Mouse (Mus musculus): Measurements from ENCODE around the gene Carmil1. TPM values are rescaled to one million over a fixed set of nuclear protein-coding genes. Genes with fewer than 3 reads are reported as not detected.

Gene Carmil1
- polyA plus RNA-seq, 1 experiment from 2014 or later, result 21.8 TPM

DNA sequence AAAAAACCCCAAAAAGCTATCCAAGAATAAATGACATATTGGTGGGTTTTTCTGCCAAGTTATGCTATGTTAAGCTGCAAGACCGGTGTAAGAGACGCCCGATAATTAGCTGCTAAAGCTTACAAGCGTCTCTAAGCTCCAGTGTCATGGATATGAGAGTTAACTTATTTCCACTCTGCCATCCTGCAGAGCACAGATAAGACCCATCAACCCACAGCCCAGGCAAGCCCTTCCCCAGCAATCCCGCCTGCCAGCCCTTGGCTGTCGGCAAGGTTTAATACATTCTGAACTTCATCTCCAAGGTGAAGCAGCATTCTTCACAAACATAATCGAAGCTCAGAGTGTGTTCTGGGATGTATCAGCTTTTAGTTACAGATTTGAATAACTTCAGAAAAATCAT is 240.4 kb downstream of the Carmil1 start:
- 57% methylated on average over 7 of the region's 7 CpGs for WGBS
- H3K4me2 ChIP-seq (replicated peaks), result no peak overlapping the region
- no peaks in the 10 kb centered on the region; the same call in 1 of the 2 replicates for H3K27me3 ChIP-seq
- H3K9me3 ChIP-seq, result no peaks in the 10 kb centered on the region
- H3K27ac ChIP-seq, result no peak overlapping the region
- H3K36me3 ChIP-seq, result peaks cover 8% of the 10 kb centered on the region; the same call in 1 of the 2 replicates
- no peak overlapping the region for H3K4me3 ChIP-seq (replicated peaks)
- peak; percentile 63; the same call in 1 of the 2 replicates for ATAC-seq
- no peak overlapping the region for H3K9ac ChIP-seq (replicated peaks)
- H3K4me1 ChIP-seq (replicated peaks), result peaks cover 5% of the 10 kb centered on the region; the same call in 1 of the 2 replicates

DNA sequence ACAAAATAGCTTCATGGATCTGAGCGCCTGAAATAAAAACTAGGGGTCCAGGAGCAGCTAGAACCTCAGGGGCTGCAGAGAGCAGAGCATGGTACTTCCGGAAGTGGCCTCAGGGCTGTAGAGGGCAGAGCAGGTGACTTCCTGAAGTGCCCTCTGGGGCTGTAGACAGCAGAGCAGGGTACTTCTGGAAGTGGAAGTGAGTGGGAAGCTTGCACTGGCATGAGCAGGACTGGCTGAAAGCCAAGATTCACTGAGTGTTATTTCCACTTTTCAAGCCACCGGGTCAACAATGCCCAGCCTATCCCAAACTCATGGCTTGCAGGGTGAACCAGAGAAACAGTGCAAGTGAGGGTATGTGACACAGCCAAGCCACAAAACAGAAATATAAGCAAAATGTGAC is 243.1 kb downstream of the Carmil1 start:
- Histone ChIP-seq H3K4me1 (replicated peaks) (no peaks in the 10 kb centered on the region), H3K9ac (replicated peaks) (no peak overlapping the region), H3K27me3 (no peaks in the 10 kb centered on the region; the same call in 1 of the 2 replicates), H3K36me3 (0 out of 2 replicates have a peak, but pooled peaks cover 5% of the 10 kb centered on the region), H3K4me2 (replicated peaks) (no peak overlapping the region), H3K4me3 (replicated peaks) (no peak overlapping the region), H3K27ac (no peak overlapping the region), H3K9me3 (no peaks in the 10 kb centered on the region)
- no peak for ATAC-seq
- 93% methylated on average over 3 of the region's 3 CpGs for WGBS

DNA sequence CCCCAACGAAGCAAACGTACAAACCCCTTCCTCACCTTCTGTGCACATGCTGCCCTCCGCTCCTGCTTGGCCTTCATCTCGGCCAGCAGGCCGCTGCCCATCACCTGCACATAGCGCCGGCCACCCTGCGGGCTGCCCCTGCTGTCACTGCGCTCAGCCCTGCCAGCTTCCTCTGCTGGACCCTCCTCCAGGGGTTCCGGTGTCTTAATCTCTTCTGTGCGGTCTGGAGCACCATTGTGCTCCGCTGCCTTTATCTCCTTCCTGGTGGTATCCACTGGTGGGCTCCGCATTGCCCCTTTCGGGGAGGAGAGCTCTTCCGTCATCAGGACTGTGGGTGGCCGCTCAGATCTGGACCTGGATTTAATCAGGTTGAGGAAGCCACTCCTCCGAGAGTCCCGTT is 244.4 kb downstream of the Carmil1 start:
- H3K4me2 ChIP-seq (replicated peaks), result no peak overlapping the region
- H3K4me1 ChIP-seq (replicated peaks), result no peaks in the 10 kb centered on the region
- H3K27me3 ChIP-seq, result no peaks in the 10 kb centered on the region; the same call in 1 of the 2 replicates
- H3K9ac ChIP-seq (replicated peaks), result no peak overlapping the region
- H3K9me3 ChIP-seq, result no peaks in the 10 kb centered on the region
- H3K4me3 ChIP-seq (replicated peaks), result no peak overlapping the region
- no peak for ATAC-seq
- 0 out of 2 replicates have a peak, but pooled peaks cover 4% of the 10 kb centered on the region for H3K36me3 ChIP-seq
- H3K27ac ChIP-seq, result no peak overlapping the region
- 63% methylated on average over 18 of the region's 18 CpGs for WGBS

GRCm38 (mm10) chr13:24027191-24028170 is 253.1 kb downstream of the Carmil1 start:
- Histone ChIP-seq H3K4me3 (replicated peaks) (no peak overlapping the region), H3K27ac (no peak overlapping the region), H3K9me3 (no peaks in the 10 kb centered on the region), H3K9ac (replicated peaks) (no peak overlapping the region), H3K36me3 (no peaks in the 10 kb centered on the region), H3K4me1 (replicated peaks) (no peaks in the 10 kb centered on the region), H3K27me3 (no peaks in the 10 kb centered on the region), H3K4me2 (replicated peaks) (no peak overlapping the region)
- ATAC-seq, result no peak; the same call in 1 of the 2 replicates
- WGBS, result 68% methylated on average over 5 of the region's 5 CpGs

DNA sequence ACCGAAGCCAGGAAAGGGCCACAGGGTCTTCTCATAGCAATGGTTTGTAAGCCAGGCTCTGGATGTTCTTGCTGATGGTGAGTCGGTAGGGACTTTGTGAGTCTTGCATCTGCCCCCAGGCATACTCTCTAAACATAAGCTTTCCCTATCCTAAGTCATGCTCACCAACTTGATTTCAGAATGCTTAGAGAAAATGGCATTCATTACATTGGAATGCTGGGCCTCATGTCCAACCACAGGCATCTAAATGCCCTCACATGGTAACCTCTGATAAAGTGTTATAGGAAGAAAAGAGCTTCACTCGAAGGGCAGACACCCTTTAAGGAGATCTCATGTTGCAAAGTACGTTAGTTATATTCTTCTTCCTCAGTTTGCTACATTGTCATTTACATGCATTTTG is 262.1 kb downstream of the Carmil1 start:
- no peaks in the 10 kb centered on the region for H3K9me3 ChIP-seq
- H3K27ac ChIP-seq, result no peak overlapping the region
- H3K27me3 ChIP-seq, result no peaks in the 10 kb centered on the region
- H3K36me3 ChIP-seq, result no peaks in the 10 kb centered on the region
- ATAC-seq, result no peak
- H3K4me2 ChIP-seq (replicated peaks), result no peak overlapping the region
- no peak overlapping the region for H3K9ac ChIP-seq (replicated peaks)
- no peak overlapping the region for H3K4me3 ChIP-seq (replicated peaks)
- no peaks in the 10 kb centered on the region; the same call in 1 of the 2 replicates for H3K4me1 ChIP-seq (replicated peaks)
- WGBS, result 91% methylated on average over 4 of the region's 4 CpGs

DNA sequence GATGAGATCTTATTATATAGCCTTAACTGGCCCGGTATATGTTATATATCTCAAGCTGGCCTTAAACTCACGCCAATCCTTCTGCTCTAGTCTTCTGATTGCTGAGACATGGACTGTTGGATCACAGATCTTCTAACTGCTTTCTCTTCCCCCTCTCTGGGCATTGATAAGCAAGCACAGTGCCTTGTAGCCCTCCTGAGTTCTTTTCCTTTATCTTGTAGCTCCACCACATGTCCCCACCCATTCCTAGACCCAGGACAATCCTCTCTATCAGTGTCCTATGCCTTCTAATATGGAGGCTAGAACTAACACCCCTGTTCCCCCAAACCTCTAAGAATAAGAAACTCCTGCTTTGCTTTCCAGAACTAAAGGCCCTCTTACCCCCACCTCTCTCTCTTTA is 275.1 kb downstream of the Carmil1 start:
- Histone ChIP-seq H3K4me3 (replicated peaks) (no peak overlapping the region), H3K4me2 (replicated peaks) (no peak overlapping the region), H3K36me3 (no peaks in the 10 kb centered on the region), H3K27ac (no peak overlapping the region), H3K9ac (replicated peaks) (no peak overlapping the region), H3K27me3 (no peaks in the 10 kb centered on the region), H3K9me3 (no peaks in the 10 kb centered on the region), H3K4me1 (replicated peaks) (no peaks in the 10 kb centered on the region)
- no peak for ATAC-seq
- 87% methylated on average over 2 of the region's 2 CpGs for WGBS

DNA sequence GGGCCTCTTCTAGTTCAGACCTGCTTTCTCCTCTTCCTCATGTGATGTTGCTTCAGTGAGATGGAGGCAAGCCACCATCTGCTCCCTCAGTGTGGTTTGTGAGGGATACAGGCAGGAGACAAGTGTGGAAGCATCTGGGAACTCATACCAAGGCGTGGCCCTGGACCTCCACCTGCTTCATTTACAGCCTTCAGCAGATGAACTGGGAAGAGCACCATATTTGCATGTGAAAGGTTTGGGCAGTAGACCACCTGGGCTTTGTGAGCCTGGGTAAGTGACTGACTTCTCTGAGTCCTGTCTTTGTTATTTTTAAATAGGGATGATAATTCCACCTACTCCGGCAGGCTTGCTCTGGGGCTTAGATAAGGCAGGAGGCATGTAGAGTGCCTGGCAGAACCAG is 278.8 kb downstream of the Carmil1 start:
- Histone ChIP-seq H3K9me3 (no peaks in the 10 kb centered on the region), H3K4me1 (replicated peaks) (no peaks in the 10 kb centered on the region), H3K36me3 (no peaks in the 10 kb centered on the region), H3K4me3 (replicated peaks) (no peak overlapping the region), H3K27me3 (no peaks in the 10 kb centered on the region), H3K4me2 (replicated peaks) (no peak overlapping the region), H3K27ac (no peak overlapping the region), H3K9ac (replicated peaks) (no peak overlapping the region)
- 73% methylated on average over 2 of the region's 2 CpGs for WGBS
- ATAC-seq, result no peak

DNA sequence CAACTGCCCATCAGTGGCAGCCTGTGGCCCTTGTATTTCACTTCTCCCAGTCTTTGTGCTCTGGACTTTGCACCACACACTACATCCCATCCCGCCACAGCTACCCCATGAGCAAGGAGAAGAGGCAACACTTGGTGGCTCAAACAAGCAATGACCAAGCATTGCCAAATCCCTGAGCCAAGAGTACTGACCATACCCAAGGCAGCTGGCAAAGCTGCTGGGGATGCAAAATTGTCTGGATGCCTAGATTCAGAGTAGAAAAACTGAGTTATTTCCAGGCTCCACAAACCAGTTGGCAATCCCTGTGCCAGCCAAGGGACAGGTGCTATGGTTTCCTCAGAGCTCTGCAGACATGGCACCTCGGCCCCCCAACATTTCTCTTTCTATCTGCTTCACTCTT is 279.5 kb downstream of the Carmil1 start:
- no peaks in the 10 kb centered on the region for H3K9me3 ChIP-seq
- 81% methylated on average over 2 of the region's 2 CpGs for WGBS
- no peaks in the 10 kb centered on the region for H3K36me3 ChIP-seq

GRCm38 (mm10) chr13:23998826-23999225 is 281.8 kb downstream of the Carmil1 start:
- no peaks in the 10 kb centered on the region for H3K9me3 ChIP-seq
- H3K4me1 ChIP-seq (replicated peaks), result 0 out of 2 replicates have a peak, but pooled peaks cover 4% of the 10 kb centered on the region
- H3K9ac ChIP-seq (replicated peaks), result no peak overlapping the region
- no peak overlapping the region for H3K4me2 ChIP-seq (replicated peaks)
- no peak overlapping the region for H3K4me3 ChIP-seq (replicated peaks)
- ATAC-seq, result no peak
- peaks cover 4% of the 10 kb centered on the region for H3K27me3 ChIP-seq
- H3K27ac ChIP-seq, result no peak overlapping the region
- H3K36me3 ChIP-seq, result no peaks in the 10 kb centered on the region
- WGBS, result 71% methylated on average over 2 of the region's 2 CpGs

More for the DNA sequence above, 279.5 kb downstream of the Carmil1 start:
- H3K4me2 ChIP-seq (replicated peaks), result no peak overlapping the region
- no peak overlapping the region for H3K4me3 ChIP-seq (replicated peaks)
- no peak overlapping the region for H3K9ac ChIP-seq (replicated peaks)
- H3K27ac ChIP-seq, result no peak overlapping the region
- ATAC-seq, result no peak
- H3K4me1 ChIP-seq (replicated peaks), result no peaks in the 10 kb centered on the region
- H3K27me3 ChIP-seq, result no peaks in the 10 kb centered on the region

- no peak overlapping the region for H3K4me2 ChIP-seq (replicated peaks)
- no peak overlapping the region for H3K4me3 ChIP-seq (replicated peaks)
- peaks cover 15% of the 10 kb centered on the region for H3K4me1 ChIP-seq (replicated peaks)
- no peak overlapping the region for H3K9ac ChIP-seq (replicated peaks)
- no peaks in the 10 kb centered on the region for H3K36me3 ChIP-seq
- WGBS, result 70% methylated on average over 3 of the region's 3 CpGs
- H3K27me3 ChIP-seq, result peaks cover 29% of the 10 kb centered on the region
- H3K27ac ChIP-seq, result no peak overlapping the region
- no peaks in the 10 kb centered on the region for H3K9me3 ChIP-seq
- ATAC-seq, result no peak
These were observed 285.8 kb downstream of the Carmil1 start for GRCm38 (mm10) chr13:23994756-23995155.

- ATAC-seq, result peak; percentile 34; the same call in 1 of the 2 replicates
- WGBS, result 15% methylated on average over 9 of the region's 9 CpGs
- Histone ChIP-seq H3K4me3 (replicated peaks) (no peak overlapping the region), H3K9ac (replicated peaks) (no peak overlapping the region), H3K36me3 (no peaks in the 10 kb centered on the region), H3K27me3 (peaks cover 34% of the 10 kb centered on the region), H3K4me2 (replicated peaks) (no peak overlapping the region), H3K27ac (no peak overlapping the region), H3K4me1 (replicated peaks) (peaks cover 15% of the 10 kb centered on the region), H3K9me3 (no peaks in the 10 kb centered on the region)
These were observed 286.6 kb downstream of the Carmil1 start for GRCm38 (mm10) chr13:23994024-23994423.

- no peaks in the 10 kb centered on the region for H3K36me3 ChIP-seq
- 0 out of 2 replicates have a peak within 1 kb of the TSS, but pooled peaks have one; percentile 16 for H3K9ac ChIP-seq (replicated peaks)
- WGBS, result 1% methylated on average over 20 of the region's 20 CpGs
- peaks cover 15% of the 10 kb centered on the region for H3K4me1 ChIP-seq (replicated peaks)
- no peak within 1 kb of the TSS for H3K27ac ChIP-seq
- peak within 1 kb of the TSS; percentile 61 for H3K4me2 ChIP-seq (replicated peaks)
- H3K4me3 ChIP-seq (replicated peaks), result peak within 1 kb of the TSS; percentile 32
- peak; percentile 53 for ATAC-seq
- H3K27me3 ChIP-seq, result peaks cover 34% of the 10 kb centered on the region
- H3K9me3 ChIP-seq, result no peaks in the 10 kb centered on the region
These were observed 289.7 kb downstream of the Carmil1 start, which contains the start of gene Scgn for GRCm38 (mm10) chr13:23990928-23991327. Gene Scgn (minus strand): TSS chr13:23991214.

Data from midbrain, embryonic 13.5 days (tissue).